In genomic region chrX:74067891-74068290, GRCm38 (mm10) we compare ENCODE assay signal across 13 mouse cellular contexts. TPM values are rescaled to one million over a fixed set of nuclear protein-coding genes. Genes with fewer than 3 reads are reported as not detected.
DNase-seq lines count a peak whose midpoint lies in the region; ATAC-seq and TF ChIP-seq lines count a peak whose summit lies in the region.
"Had no signal": no experiment of that assay in that cellular context is flagged by ENCODE, and none has a peak within 500 bp of the region (broad histone marks: within the 10 kb centered on the region; RNA-seq: fewer than 3 reads in every experiment).

No protein-coding gene starts in this region.

- no peaks in the 10 kb centered on the region for H3K9me3 ChIP-seq in midbrain, postnatal 0 days (ENCODE audit: low read length)
- no peaks in the 10 kb centered on the region for H3K9me3 ChIP-seq in midbrain, embryonic 14.5 days (ENCODE audit: control insufficient read depth, low read length)
- H3K9me3 ChIP-seq in midbrain, embryonic 15.5 days: no peaks in the 10 kb centered on the region
- H3K9me3 ChIP-seq: lung, embryonic 15.5 days; neural tube, embryonic 13.5 days had no signal

- peak; percentile 25 for DNase-seq in cerebellum, adult 11 months
- peak; percentile 1 for DNase-seq in midbrain, postnatal 0 days (ENCODE audit: low spot score)
- DNase-seq in midbrain, embryonic 14.5 days: no peak
- peak; percentile 67 for DNase-seq in gastrocnemius, postnatal 14 days
- DNase-seq in right cerebral cortex, postnatal 10 days (ENCODE audit: low spot score in 2 of 2): peak; percentile 33 to 40
- DNase-seq: embryo, embryonic 11 days had no signal

- ATAC-seq in cerebellum, adult (ENCODE audit: insufficient number of reproducible peaks, low FRiP score, low TSS enrichment): no peak
- ATAC-seq in midbrain, postnatal 0 days (ENCODE audit: low FRiP score): no peak
- no peak for ATAC-seq in midbrain, embryonic 14.5 days (ENCODE audit: low FRiP score, low TSS enrichment)
- ATAC-seq in monocyte, adult 5-6 weeks (replicated peaks; ENCODE audit: insufficient number of reproducible peaks, low FRiP score, low TSS enrichment, poor library complexity, severe bottlenecking): no peak
- no peak for ATAC-seq in midbrain, embryonic 15.5 days (replicated peaks)

- WGBS in midbrain, postnatal 0 days: 78% methylated on average over 9 of the region's 9 CpGs
- 86% methylated on average over 9 of the region's 9 CpGs for WGBS in midbrain, embryonic 14.5 days
- WGBS in midbrain, embryonic 15.5 days: 84% methylated on average over 9 of the region's 9 CpGs

- no peaks in the 10 kb centered on the region for H3K27me3 ChIP-seq in midbrain, postnatal 0 days (ENCODE audit: insufficient read depth, low read length)
- no peaks in the 10 kb centered on the region for H3K27me3 ChIP-seq in midbrain, embryonic 14.5 days (ENCODE audit: control insufficient read depth, insufficient read depth, low read length)
- H3K27me3 ChIP-seq in midbrain, embryonic 15.5 days (replicated peaks): no peaks in the 10 kb centered on the region
- H3K27me3 ChIP-seq: lung, embryonic 15.5 days; neural tube, embryonic 13.5 days had no signal

- H3K27ac ChIP-seq in midbrain, postnatal 0 days (ENCODE audit: low read depth, low read length): no peak overlapping the region
- H3K27ac ChIP-seq in midbrain, embryonic 14.5 days (replicated peaks; ENCODE audit: low read depth, low read length): no peak overlapping the region
- no peak overlapping the region for H3K27ac ChIP-seq in midbrain, embryonic 15.5 days
- H3K27ac ChIP-seq: left cerebral cortex, adult 2 months; lung, embryonic 15.5 days; neural tube, embryonic 13.5 days had no signal

- H3K9ac ChIP-seq in midbrain, postnatal 0 days (replicated peaks; ENCODE audit: low read length, poor library complexity, severe bottlenecking): no peak overlapping the region
- no peak overlapping the region for H3K9ac ChIP-seq in midbrain, embryonic 14.5 days (replicated peaks; ENCODE audit: low read length)
- H3K9ac ChIP-seq in midbrain, embryonic 15.5 days: no peak overlapping the region
- H3K9ac ChIP-seq: lung, embryonic 15.5 days; neural tube, embryonic 13.5 days had no signal

- intact Hi-C loops in gastrocnemius, postnatal 14 days (cut with DNase I; ENCODE audit: low total_unique reads): no loop called here

- no peak overlapping the region for H3K4me3 ChIP-seq in midbrain, postnatal 0 days (ENCODE audit: low read depth, low read length)
- no peak overlapping the region for H3K4me3 ChIP-seq in midbrain, embryonic 14.5 days (replicated peaks; ENCODE audit: low read depth, low read length)
- H3K4me3 ChIP-seq in midbrain, embryonic 15.5 days: no peak overlapping the region
- H3K4me3 ChIP-seq: left cerebral cortex, adult 2 months; lung, embryonic 15.5 days; neural tube, embryonic 13.5 days had no signal

- H3K4me2 ChIP-seq in midbrain, postnatal 0 days (ENCODE audit: low read depth, low read length, poor library complexity, severe bottlenecking): no peak overlapping the region
- H3K4me2 ChIP-seq in midbrain, embryonic 14.5 days (ENCODE audit: low read length): no peak overlapping the region
- H3K4me2 ChIP-seq in midbrain, embryonic 15.5 days: no peak overlapping the region
- H3K4me2 ChIP-seq: lung, embryonic 15.5 days; neural tube, embryonic 13.5 days had no signal

- no peaks in the 10 kb centered on the region for H3K4me1 ChIP-seq in midbrain, postnatal 0 days (ENCODE audit: insufficient read depth, low read length)
- H3K4me1 ChIP-seq in midbrain, embryonic 14.5 days (ENCODE audit: control insufficient read depth, insufficient read depth, low read length): no peaks in the 10 kb centered on the region
- H3K4me1 ChIP-seq in midbrain, embryonic 15.5 days: no peaks in the 10 kb centered on the region
- H3K4me1 ChIP-seq: lung, embryonic 15.5 days; neural tube, embryonic 13.5 days had no signal

- no peaks in the 10 kb centered on the region for H3K36me3 ChIP-seq in midbrain, postnatal 0 days (ENCODE audit: insufficient read depth, low read length)
- H3K36me3 ChIP-seq in midbrain, embryonic 14.5 days (ENCODE audit: control insufficient read depth, insufficient read depth, low read length): no peaks in the 10 kb centered on the region
- H3K36me3 ChIP-seq in midbrain, embryonic 15.5 days (replicated peaks): no peaks in the 10 kb centered on the region
- H3K36me3 ChIP-seq: lung, embryonic 15.5 days; neural tube, embryonic 13.5 days had no signal

- TF ChIP-seq CTCF in midbrain, postnatal 0 days (IDR thresholded peaks at IDR 0.05): no peak

RNA-seq across cellular contexts. Expression of gene Irak1, which starts 44.2 kb away (rescaled TPM):
- 57.2 and 59.1 TPM in 2 replicates for total RNA-seq in midbrain, postnatal 0 days (2014; rRNA removed)
- polyA plus RNA-seq in midbrain, postnatal 0 days (2015; fragmentation: Nextera tagmentation; extraction: Ambion mirVana): 33.5 and 35.6 TPM in 2 replicates
- polyA plus RNA-seq in midbrain, embryonic 14.5 days (2014; fragmentation: Nextera tagmentation; extraction: Ambion mirVana): 24.5 and 28.6 TPM in 2 replicates
- 10 to 100 TPM; 40.3 to 41.2 TPM for total RNA-seq in gastrocnemius, postnatal 14 days (2021)
- 44.2 to 65.0 TPM (median 58.3 TPM) in 3 replicates for total RNA-seq in monocyte, adult 5-6 weeks (2017)
- polyA plus RNA-seq in midbrain, embryonic 15.5 days (2015; fragmentation: Nextera tagmentation; extraction: Ambion mirVana): 44.0 and 48.7 TPM in 2 replicates

RNA-seq across cellular contexts. Expression of gene Opn1mw, which starts 59.4 kb away (rescaled TPM):
- not detected in 2 replicates for total RNA-seq in midbrain, postnatal 0 days (2014; rRNA removed)
- not detected in 2 replicates for polyA plus RNA-seq in midbrain, postnatal 0 days (2015; fragmentation: Nextera tagmentation; extraction: Ambion mirVana)
- polyA plus RNA-seq in midbrain, embryonic 14.5 days (2014; fragmentation: Nextera tagmentation; extraction: Ambion mirVana): not detected in 2 replicates
- total RNA-seq in gastrocnemius, postnatal 14 days (2021): not detected
- total RNA-seq in monocyte, adult 5-6 weeks (2017): not detected in 3 replicates
- polyA plus RNA-seq in midbrain, embryonic 15.5 days (2015; fragmentation: Nextera tagmentation; extraction: Ambion mirVana): not detected in 2 replicates
- polyA plus RNA-seq: heart, embryonic 14.5 days; lung, embryonic 15.5 days; neural tube, embryonic 13.5 days had no signal
